In the genomic region with DNA sequence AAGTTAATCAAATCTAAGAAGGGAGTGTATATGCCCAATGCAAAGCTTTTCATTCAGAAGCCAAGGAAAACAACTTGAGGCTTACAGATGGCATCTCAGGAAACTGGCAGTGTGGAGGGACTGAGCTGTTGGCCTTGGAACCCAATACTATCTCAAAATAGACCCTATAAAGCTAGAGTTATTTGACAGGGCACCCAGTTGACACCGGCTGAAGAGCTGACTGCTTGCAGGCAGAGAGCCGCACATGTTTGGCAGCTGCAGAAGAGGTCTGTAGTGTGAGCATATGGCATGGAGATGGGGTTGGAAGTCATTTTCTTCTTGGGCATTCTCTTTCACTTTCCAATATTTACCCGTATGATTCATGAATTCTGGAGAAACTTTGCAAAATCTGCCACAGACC, we compare ENCODE assay signal across 18 mouse cellular contexts.
DNase-seq lines count a peak whose midpoint lies in the region; TF ChIP-seq lines count a peak whose summit lies in the region.
"Had no signal": no experiment of that assay in that cellular context is flagged by ENCODE, and none has a peak within 500 bp of the region (broad histone marks: within the 10 kb centered on the region; RNA-seq: fewer than 3 reads in every experiment).

No protein-coding gene starts in this region.

- H3K4me3 ChIP-seq in lung, adult 2 months (replicated peaks; ENCODE audit: extremely low read depth, low read depth, low read length) = no peak overlapping the region
- H3K4me3 ChIP-seq: heart, embryonic 15.5 days; hindbrain, embryonic 15.5 days; left cerebral cortex, adult 2 months; limb, embryonic 10.5 days; liver, embryonic 15.5 days; neural tube, embryonic 15.5 days had no signal

- TF ChIP-seq CTCF in lung, adult 2 months (IDR thresholded peaks at IDR 0.05; ENCODE audit: insufficient read depth, low read length) = no peak

- TF ChIP-seq POLR2A in lung, adult 2 months (IDR thresholded peaks at IDR 0.05; ENCODE audit: borderline replicate concordance, extremely low read depth, low read depth, low read length) = no peak

- intact Hi-C loops in gastrocnemius, postnatal 14 days (cut with DNase I; ENCODE audit: low total_unique reads) = no loop called here

- no peaks in the 10 kb centered on the region for H3K4me1 ChIP-seq in lung, adult 2 months (ENCODE audit: control insufficient read depth, insufficient read depth, low read length)

- DNase-seq in cerebellum, postnatal 10 days = peak; percentile 57 to 63
- DNase-seq in cerebellum, adult 9-10 months = no peak
- DNase-seq in gastrocnemius, postnatal 14 days = peak; percentile 27
- DNase-seq in gastrocnemius, postnatal 10 days = no peak
- peak; percentile 1 for DNase-seq in lung, adult 2 months
- no peak for DNase-seq in lung, postnatal 10 days
- DNase-seq in thymus, postnatal 36 days = no peak
- DNase-seq in kidney, postnatal 10 days = no peak
- DNase-seq: cerebellum, adult 18-20 months; liver; right cerebral cortex, adult 18-20 months; thymus, adult 18-20 months had no signal

- 81% methylated on average over 3 of the region's 3 CpGs for WGBS in lung, adult 2 months

Comparison
In these comparisons a context has a peak if more than half of its experiments do, and no peak if none do; other contexts are left out.
1. DNase-seq: peak in cerebellum, postnatal 10 days (2 of 2), gastrocnemius, postnatal 14 days (single experiment) and lung, adult 2 months (single experiment); none in cerebellum, adult 9-10 months (single experiment), gastrocnemius, postnatal 10 days (single experiment), lung, postnatal 10 days (single experiment), thymus, postnatal 36 days (0 of 2) and kidney, postnatal 10 days (single experiment).